Comparison of ENCODE assay signal across 8 mouse cellular contexts in the genomic region with DNA sequence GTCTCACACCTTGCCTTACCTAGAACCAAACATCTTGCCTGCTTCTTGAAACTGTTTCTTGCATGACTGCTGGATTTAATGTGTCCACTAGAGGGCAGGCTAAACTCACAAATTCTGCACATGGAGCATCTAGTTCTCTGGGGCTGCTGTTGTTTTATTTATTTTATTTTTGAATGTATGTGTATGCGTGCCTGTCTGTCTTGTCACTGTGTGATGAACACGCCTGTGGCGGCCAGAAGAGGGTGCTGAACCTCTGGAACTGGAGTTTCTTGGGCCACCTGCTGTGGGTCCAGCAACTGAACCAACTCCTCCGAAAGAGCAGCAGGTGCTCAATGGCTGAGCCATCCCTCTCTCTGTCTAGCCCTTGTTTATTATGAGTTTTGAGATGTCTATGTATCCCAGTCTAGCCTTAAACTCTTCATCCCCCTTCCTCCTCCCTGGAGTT. TPM values are rescaled to one million over a fixed set of nuclear protein-coding genes. Genes with fewer than 3 reads are reported as not detected.
A peak's percentile ranks its signal among the peaks of the same experiment; 100 is the strongest.
DNase-seq lines count a peak whose midpoint lies in the region; ATAC-seq and TF ChIP-seq lines count a peak whose summit lies in the region.

No protein-coding gene starts in this region.

- H3K4me3 ChIP-seq in layer of hippocampus, adult 2 months: no peak overlapping the region
- no peak overlapping the region for H3K4me3 ChIP-seq in bone marrow macrophage, adult 2 months (ENCODE audit: insufficient read depth, low read length)
- no peak overlapping the region for H3K4me3 ChIP-seq in hindbrain, embryonic 15.5 days
- H3K4me3 ChIP-seq in limb, embryonic 14.5 days (replicated peaks; ENCODE audit: low read length): no peak overlapping the region
- H3K4me3 ChIP-seq in midbrain, postnatal 0 days (ENCODE audit: low read depth, low read length): no peak overlapping the region

- no peaks in the 10 kb centered on the region for H3K27me3 ChIP-seq in hindbrain, embryonic 15.5 days
- no peaks in the 10 kb centered on the region; the same call in 1 of the 2 replicates for H3K27me3 ChIP-seq in limb, embryonic 14.5 days (ENCODE audit: control insufficient read depth, insufficient read depth, low read length)
- H3K27me3 ChIP-seq in midbrain, postnatal 0 days (ENCODE audit: insufficient read depth, low read length): no peaks in the 10 kb centered on the region
- H3K27me3 ChIP-seq in splenic B cell, adult 2 months (ENCODE audit: control insufficient read depth, insufficient read depth, low read length, poor library complexity, severe bottlenecking): no peaks in the 10 kb centered on the region

- no peak overlapping the region for H3K27ac ChIP-seq in layer of hippocampus, adult 2 months
- H3K27ac ChIP-seq in bone marrow macrophage, adult 2 months (ENCODE audit: insufficient read depth, low read depth, low read length): no peak overlapping the region
- no peak overlapping the region for H3K27ac ChIP-seq in hindbrain, embryonic 15.5 days (replicated peaks)
- no peak overlapping the region for H3K27ac ChIP-seq in limb, embryonic 14.5 days (replicated peaks; ENCODE audit: low read depth, low read length)
- H3K27ac ChIP-seq in midbrain, postnatal 0 days (ENCODE audit: low read depth, low read length): no peak overlapping the region

- peak; percentile 37 to 59 for DNase-seq in layer of hippocampus, adult 2 months (ENCODE audit: low spot score in 2 of 2)
- DNase-seq in layer of hippocampus, postnatal 36 days: no peak
- DNase-seq in limb, embryonic 14.5 days (ENCODE audit: low spot score): peak; percentile 70
- peak; percentile 87 for DNase-seq in midbrain, postnatal 0 days (ENCODE audit: low spot score)
- DNase-seq in splenic B cell, adult 2 months (ENCODE audit: low read depth, low spot score): peak; percentile 94

- no peak for TF ChIP-seq POLR2A in bone marrow macrophage, adult 2 months (IDR thresholded peaks at IDR 0.05; ENCODE audit: borderline replicate concordance, low read depth, low read length)
- no peak for TF ChIP-seq POLR2A in limb, embryonic 14.5 days (IDR thresholded peaks at IDR 0.05; ENCODE audit: borderline replicate concordance, extremely low read depth, insufficient read depth, insufficient read length)

- peak overlapping the region; percentile 25 for H3K4me2 ChIP-seq in hindbrain, embryonic 15.5 days
- H3K4me2 ChIP-seq in limb, embryonic 14.5 days (replicated peaks; ENCODE audit: low read depth, low read length, severe bottlenecking): no peak overlapping the region
- H3K4me2 ChIP-seq in midbrain, postnatal 0 days (ENCODE audit: low read depth, low read length, poor library complexity, severe bottlenecking): no peak overlapping the region

- H3K9me3 ChIP-seq in hindbrain, embryonic 15.5 days: no peaks in the 10 kb centered on the region
- no peaks in the 10 kb centered on the region for H3K9me3 ChIP-seq in limb, embryonic 14.5 days (ENCODE audit: control insufficient read depth, low read length)
- no peaks in the 10 kb centered on the region for H3K9me3 ChIP-seq in midbrain, postnatal 0 days (ENCODE audit: low read length)

- H3K9ac ChIP-seq in hindbrain, embryonic 15.5 days: no peak overlapping the region
- H3K9ac ChIP-seq in limb, embryonic 14.5 days (ENCODE audit: low read depth, low read length, severe bottlenecking): no peak overlapping the region
- no peak overlapping the region for H3K9ac ChIP-seq in midbrain, postnatal 0 days (replicated peaks; ENCODE audit: low read length, poor library complexity, severe bottlenecking)

- peak; percentile 83 for ATAC-seq in erythroblast, adult 5-6 weeks (replicated peaks; ENCODE audit: low FRiP score, poor library complexity, severe bottlenecking)
- ATAC-seq in hindbrain, embryonic 15.5 days (ENCODE audit: low FRiP score, low read depth): peak; percentile 87
- ATAC-seq in limb, embryonic 14.5 days (ENCODE audit: low FRiP score, low read depth): peak; percentile 82; the same call in 1 of the 2 replicates
- ATAC-seq in midbrain, postnatal 0 days (ENCODE audit: low FRiP score): peak; percentile 79

- no peaks in the 10 kb centered on the region for H3K36me3 ChIP-seq in hindbrain, embryonic 15.5 days
- H3K36me3 ChIP-seq in limb, embryonic 14.5 days (ENCODE audit: control insufficient read depth, insufficient read depth, low read length): no peaks in the 10 kb centered on the region
- no peaks in the 10 kb centered on the region for H3K36me3 ChIP-seq in midbrain, postnatal 0 days (ENCODE audit: insufficient read depth, low read length)
- no peaks in the 10 kb centered on the region for H3K36me3 ChIP-seq in splenic B cell, adult 2 months (ENCODE audit: control insufficient read depth, insufficient read depth, low read length, poor library complexity, severe bottlenecking)

- TF ChIP-seq CTCF in layer of hippocampus, adult 2 months (conservative IDR thresholded peaks at IDR 0.05): peak; percentile 87
- TF ChIP-seq CTCF in bone marrow macrophage, adult 2 months (IDR thresholded peaks at IDR 0.05; ENCODE audit: low read depth, low read length): peak; percentile 45; the same call in 1 of the 2 replicates
- peak; percentile 91 for TF ChIP-seq CTCF in midbrain, postnatal 0 days (IDR thresholded peaks at IDR 0.05)

- H3K4me1 ChIP-seq in bone marrow macrophage, adult 2 months (ENCODE audit: control insufficient read depth, insufficient read depth, low read length): no peaks in the 10 kb centered on the region; the same call in 1 of the 2 replicates
- no peaks in the 10 kb centered on the region for H3K4me1 ChIP-seq in hindbrain, embryonic 15.5 days (replicated peaks)
- no peaks in the 10 kb centered on the region for H3K4me1 ChIP-seq in limb, embryonic 14.5 days (ENCODE audit: control insufficient read depth, insufficient read depth, low read length)
- no peaks in the 10 kb centered on the region for H3K4me1 ChIP-seq in midbrain, postnatal 0 days (ENCODE audit: insufficient read depth, low read length)

- 4% methylated on average over 4 of the region's 4 CpGs for WGBS in hindbrain, embryonic 15.5 days
- 17% methylated on average over 4 of the region's 4 CpGs for WGBS in limb, embryonic 14.5 days
- WGBS in midbrain, postnatal 0 days: 3% methylated on average over 4 of the region's 4 CpGs

RNA-seq across cellular contexts. Expression of a gene that starts 5.9 kb away (rescaled TPM):
- 10 to 100 TPM; 13.7 to 15.5 TPM for total RNA-seq in layer of hippocampus, adult 2 months (2021)
- 10 to 100 TPM; 14.7 to 16.2 TPM for total RNA-seq in layer of hippocampus, postnatal 36 days (2021)
- 0.07 TPM in 1 of 2 replicates, not detected in the other for polyA plus RNA-seq in bone marrow macrophage, adult 2 months (2012; ENCODE audit: insufficient read depth, insufficient read length, missing spikeins)
- 0.38 and 0.84 TPM in 2 replicates for total RNA-seq in erythroblast, adult 5-6 weeks (2015; ENCODE audit: low replicate concordance)
- total RNA-seq in erythroblast, adult 5-6 weeks (2017; ENCODE audit: low replicate concordance): 0.17 and 0.56 TPM in 2 replicates
- 12.2 and 13.3 TPM in 2 replicates for polyA plus RNA-seq in hindbrain, embryonic 15.5 days (2015; fragmentation: Nextera tagmentation; extraction: Ambion mirVana)
- polyA plus RNA-seq in limb, embryonic 14.5 days (2012; rRNA removed): 10.7 and 13.5 TPM in 2 replicates
- 8.1 and 8.4 TPM in 2 replicates for polyA plus RNA-seq in limb, embryonic 14.5 days (2014; fragmentation: Nextera tagmentation; extraction: Ambion mirVana)
- total RNA-seq in midbrain, postnatal 0 days (2014; rRNA removed): 21.3 and 28.5 TPM in 2 replicates
- polyA plus RNA-seq in midbrain, postnatal 0 days (2015; fragmentation: Nextera tagmentation; extraction: Ambion mirVana): 8.4 and 9.2 TPM in 2 replicates

RNA-seq across cellular contexts. Expression of a gene that starts 9.2 kb away (rescaled TPM):
- 100 to 1,000 TPM in 1 of 2 experiments, 10 to 100 TPM in 1; 80.8 to 101 TPM for total RNA-seq in layer of hippocampus, adult 2 months (2021)
- 100 to 1,000 TPM in 1 of 2 experiments, 10 to 100 TPM in 1; 86.0 to 101 TPM for total RNA-seq in layer of hippocampus, postnatal 36 days (2021)
- 81.8 and 101 TPM in 2 replicates for polyA plus RNA-seq in bone marrow macrophage, adult 2 months (2012; ENCODE audit: insufficient read depth, insufficient read length, missing spikeins)
- 38.2 and 53.6 TPM in 2 replicates for total RNA-seq in erythroblast, adult 5-6 weeks (2015; ENCODE audit: low replicate concordance)
- total RNA-seq in erythroblast, adult 5-6 weeks (2017; ENCODE audit: low replicate concordance): 69.9 and 74.2 TPM in 2 replicates
- 35.9 and 36.8 TPM in 2 replicates for polyA plus RNA-seq in hindbrain, embryonic 15.5 days (2015; fragmentation: Nextera tagmentation; extraction: Ambion mirVana)
- polyA plus RNA-seq in limb, embryonic 14.5 days (2012; rRNA removed): 132 and 144 TPM in 2 replicates
- polyA plus RNA-seq in limb, embryonic 14.5 days (2014; fragmentation: Nextera tagmentation; extraction: Ambion mirVana): 45.6 and 50.2 TPM in 2 replicates
- 54.4 and 84.5 TPM in 2 replicates for total RNA-seq in midbrain, postnatal 0 days (2014; rRNA removed)
- polyA plus RNA-seq in midbrain, postnatal 0 days (2015; fragmentation: Nextera tagmentation; extraction: Ambion mirVana): 28.2 and 28.9 TPM in 2 replicates

Comparison
In these comparisons a context has a peak if more than half of its experiments do, and no peak if none do; other contexts are left out.
1. DNase-seq: peak in layer of hippocampus, adult 2 months (2 of 2), limb, embryonic 14.5 days (single experiment), midbrain, postnatal 0 days (single experiment) and splenic B cell, adult 2 months (single experiment); none in layer of hippocampus, postnatal 36 days (0 of 2).
2. RNA of a gene that starts 5.9 kb away (total RNA-seq): 21.3 to 28.5 TPM in midbrain, postnatal 0 days, 14.7 to 16.2 TPM in layer of hippocampus, postnatal 36 days and 13.7 to 15.5 TPM in layer of hippocampus, adult 2 months; 0.17 to 0.84 TPM in erythroblast, adult 5-6 weeks; every median in the first group is over 4 times any median in the second.
3. Peak in every context shown above with its lines, with median percentiles within 50 percentile points of each other: CTCF ChIP-seq and ATAC-seq.